ENCODE assay signal across 9 mouse cellular contexts in genomic region chr9:54500832-54501452, GRCm38 (mm10). TPM values are rescaled to one million over a fixed set of nuclear protein-coding genes. Genes with fewer than 3 reads are reported as not detected.
DNase-seq lines count a peak whose midpoint lies in the region; ATAC-seq lines count a peak whose summit lies in the region.
"Had no signal": no experiment of that assay in that cellular context is flagged by ENCODE, and none has a peak within 500 bp of the region (broad histone marks: within the 10 kb centered on the region; RNA-seq: fewer than 3 reads in every experiment).

No protein-coding gene starts in this region.

- H3K4me1 ChIP-seq in embryonic facial prominence, embryonic 15.5 days: no peaks in the 10 kb centered on the region
- peaks cover 27% of the 10 kb centered on the region for H3K4me1 ChIP-seq in hindbrain, embryonic 10.5 days (replicated peaks)

- peak overlapping the region; percentile 34; the same call in 1 of the 2 replicates for H3K27ac ChIP-seq in embryonic facial prominence, embryonic 15.5 days (replicated peaks)
- peak overlapping the region; percentile 91 for H3K27ac ChIP-seq in hindbrain, embryonic 10.5 days

- no peaks in the 10 kb centered on the region for H3K36me3 ChIP-seq in embryonic facial prominence, embryonic 15.5 days
- H3K36me3 ChIP-seq in hindbrain, embryonic 10.5 days: no peaks in the 10 kb centered on the region

- H3K4me3 ChIP-seq in embryonic facial prominence, embryonic 15.5 days (replicated peaks): peak overlapping the region; percentile 63
- H3K4me3 ChIP-seq in hindbrain, embryonic 10.5 days: peak overlapping the region; percentile 91

- peak; percentile 54 for ATAC-seq in embryonic facial prominence, embryonic 15.5 days (ENCODE audit: insufficient number of reproducible peaks, low FRiP score, low TSS enrichment, low read depth)
- ATAC-seq in megakaryocyte-erythroid progenitor cell, adult 5-6 weeks (replicated peaks; ENCODE audit: low FRiP score, low TSS enrichment, poor library complexity, severe bottlenecking): peak; percentile 32; the same call in 1 of the 2 replicates

- peak; percentile 9 for DNase-seq in ovary, adult 18-20 months (ENCODE audit: low spot score)
- no peak for DNase-seq in ovary, postnatal 14 days (ENCODE audit: low spot score)
- peak; percentile 33 to 60 for DNase-seq in adrenal gland, postnatal 36 days
- no peak for DNase-seq in hindbrain, embryonic 10.5 days (ENCODE audit: low spot score)
- peak; percentile 31 to 63 for DNase-seq in layer of hippocampus, postnatal 14 days (ENCODE audit: low spot score in 2 of 2)
- DNase-seq in thymus, postnatal 4 days: peak; percentile 26

- peak overlapping the region; percentile 99 for H3K4me2 ChIP-seq in embryonic facial prominence, embryonic 15.5 days (replicated peaks)

- no peaks in the 10 kb centered on the region for H3K9me3 ChIP-seq in embryonic facial prominence, embryonic 15.5 days (replicated peaks)
- no peaks in the 10 kb centered on the region for H3K9me3 ChIP-seq in hindbrain, embryonic 10.5 days

- H3K27me3 ChIP-seq in embryonic facial prominence, embryonic 15.5 days: peaks cover 5% of the 10 kb centered on the region; the same call in 1 of the 2 replicates
- peaks cover 18% of the 10 kb centered on the region for H3K27me3 ChIP-seq in hindbrain, embryonic 10.5 days (ENCODE audit: insufficient read depth, poor library complexity, severe bottlenecking)

- under 1% methylated on average over 42 of the region's 43 CpGs for WGBS in embryonic facial prominence, embryonic 15.5 days
- under 1% methylated on average over 43 of the region's 43 CpGs for WGBS in hindbrain, embryonic 10.5 days

- peak overlapping the region; percentile 64 for H3K9ac ChIP-seq in embryonic facial prominence, embryonic 15.5 days

RNA-seq across cellular contexts. Expression of gene Dmxl2, which starts 0.5 kb away (rescaled TPM):
- total RNA-seq in adrenal gland, postnatal 36 days (2021): 10 to 100 TPM; 14.3 to 16.0 TPM
- 6.4 and 7.0 TPM in 2 replicates for polyA plus RNA-seq in embryonic facial prominence, embryonic 15.5 days (2015; fragmentation: Nextera tagmentation; extraction: Ambion mirVana)
- polyA plus RNA-seq in hindbrain, embryonic 10.5 days (2016; fragmentation: Nextera tagmentation; extraction: Ambion mirVana): 9.2 and 10.7 TPM in 2 replicates
- 100 to 1,000 TPM; 225 to 231 TPM for total RNA-seq in layer of hippocampus, postnatal 14 days (2021)
- 0.26 and 4.0 TPM in 2 replicates for total RNA-seq in megakaryocyte-erythroid progenitor cell, adult 5-6 weeks (2014; fragmentation: Nextera tagmentation)
- 0.91 and 2.6 TPM in 2 replicates for total RNA-seq in megakaryocyte-erythroid progenitor cell, adult 5-6 weeks (2017)

RNA-seq across cellular contexts. Expression of gene Sh2d7, which starts 37.8 kb away (rescaled TPM):
- not detected for total RNA-seq in adrenal gland, postnatal 36 days (2021)
- polyA plus RNA-seq in embryonic facial prominence, embryonic 15.5 days (2015; fragmentation: Nextera tagmentation; extraction: Ambion mirVana): 0.12 TPM in 1 of 2 replicates, not detected in the other
- not detected in 2 replicates for polyA plus RNA-seq in hindbrain, embryonic 10.5 days (2016; fragmentation: Nextera tagmentation; extraction: Ambion mirVana)
- total RNA-seq in layer of hippocampus, postnatal 14 days (2021): under 1 TPM in 1 of 2 experiments, not detected in 1; 0.18 TPM
- not detected in 2 replicates for total RNA-seq in megakaryocyte-erythroid progenitor cell, adult 5-6 weeks (2014; fragmentation: Nextera tagmentation)
- total RNA-seq in megakaryocyte-erythroid progenitor cell, adult 5-6 weeks (2017): not detected in 2 replicates
- total RNA-seq: left cerebral cortex, postnatal 10 days had no signal

RNA-seq across cellular contexts. Expression of gene Cib2, which starts 59.1 kb away (rescaled TPM):
- 10 to 100 TPM; 33.7 to 44.0 TPM for total RNA-seq in adrenal gland, postnatal 36 days (2021)
- 25.2 and 25.7 TPM in 2 replicates for polyA plus RNA-seq in embryonic facial prominence, embryonic 15.5 days (2015; fragmentation: Nextera tagmentation; extraction: Ambion mirVana)
- polyA plus RNA-seq in hindbrain, embryonic 10.5 days (2016; fragmentation: Nextera tagmentation; extraction: Ambion mirVana): 13.4 and 17.2 TPM in 2 replicates
- 10 to 100 TPM; 20.5 to 21.9 TPM for total RNA-seq in layer of hippocampus, postnatal 14 days (2021)
- total RNA-seq in megakaryocyte-erythroid progenitor cell, adult 5-6 weeks (2014; fragmentation: Nextera tagmentation): not detected in 2 replicates
- not detected in 2 replicates for total RNA-seq in megakaryocyte-erythroid progenitor cell, adult 5-6 weeks (2017)

Comparison
In these comparisons a context has a peak if more than half of its experiments do, and no peak if none do; other contexts are left out.
1. DNase-seq: peak in ovary, adult 18-20 months (single experiment), adrenal gland, postnatal 36 days (2 of 2), layer of hippocampus, postnatal 14 days (2 of 2) and thymus, postnatal 4 days (single experiment); none in ovary, postnatal 14 days (single experiment) and hindbrain, embryonic 10.5 days (single experiment).
2. RNA of gene Dmxl2, which starts 0.5 kb away (total RNA-seq): 225 to 231 TPM in layer of hippocampus, postnatal 14 days; 14.3 to 16.0 TPM in adrenal gland, postnatal 36 days and 0.26 to 4.0 TPM in megakaryocyte-erythroid progenitor cell, adult 5-6 weeks; every median in the first group is over 10 times any median in the second.
3. RNA of gene Cib2, which starts 59.1 kb away (total RNA-seq): 33.7 to 44.0 TPM in adrenal gland, postnatal 36 days and 20.5 to 21.9 TPM in layer of hippocampus, postnatal 14 days; not detected in megakaryocyte-erythroid progenitor cell, adult 5-6 weeks; every median in the first group is over 10 times any median in the second.